Mouse (Mus musculus): ENCODE results near the gene Sbno1.

DNA sequence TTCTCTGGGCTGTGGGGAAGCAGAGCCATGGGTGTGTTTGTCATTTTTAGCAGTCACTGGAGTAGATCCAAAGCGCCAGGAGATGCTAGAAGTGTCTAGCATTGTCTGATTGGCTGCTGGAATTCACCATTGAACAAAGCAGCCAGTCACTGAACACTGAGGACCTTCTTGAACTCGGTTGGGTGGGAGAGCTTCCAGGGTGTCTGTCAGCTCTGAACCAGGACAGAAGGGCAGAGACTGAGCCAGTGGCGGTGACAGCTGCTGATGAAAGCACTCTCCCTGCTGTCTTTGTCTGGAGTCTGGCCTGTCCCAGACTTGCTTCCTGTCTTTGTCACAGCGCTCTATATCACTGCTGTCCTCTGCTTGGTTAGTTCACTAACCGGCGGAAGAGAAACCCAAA, 91.4 kb downstream of the Sbno1 start:
- no peak for TF ChIP-seq CTCF (IDR thresholded peaks at IDR 0.05 in 2 of 3, conservative IDR thresholded peaks at IDR 0.05 in 1 of 3; ENCODE audit: control insufficient read depth in 1 of 3, insufficient read depth in 1 of 3, low read depth in 2 of 3, low read length in 3 of 3, poor library complexity in 1 of 3, severe bottlenecking in 1 of 3)
- TF ChIP-seq HCFC1 (IDR thresholded peaks at IDR 0.05; ENCODE audit: low read depth, low read length) = no peak
- TF ChIP-seq POLR2A (IDR thresholded peaks at IDR 0.05; ENCODE audit: control insufficient read depth in 1 of 2, insufficient read depth in 1 of 2, low read depth in 1 of 2, low read length in 2 of 2, poor library complexity in 1 of 2) = no peak
- TF ChIP-seq ZKSCAN1 (IDR thresholded peaks at IDR 0.05; ENCODE audit: low read depth, low read length) = no peak
- TF ChIP-seq RCOR1 (IDR thresholded peaks at IDR 0.05; ENCODE audit: low read depth, low read length) = no peak
- no peak for TF ChIP-seq MAZ (IDR thresholded peaks at IDR 0.05; ENCODE audit: low read depth, low read length)

Measured in MEL (cell line).